Mouse (Mus musculus) embryonic facial prominence, embryonic 13.5 days (tissue): ENCODE measurements at regions not wholly inside any gene's neighbourhood (a gene's known extent, or its start where the extent isn't known, plus 50 kb on each side); places are given as distances from the start of the nearest gene placed in this dataset.

Source experiments
- ATAC-seq: fragments of 200-750 bp; cut with Nextera tagmentation; 2 replicates; pipeline ENCODE4 v1.8.0; 2017; ENCODE audit warnings: low read depth; ENCODE audit not compliant: insufficient number of reproducible peaks, insufficient read depth, low FRiP score, low TSS enrichment
- H3K27ac ChIP-seq: fragments of 300-500 bp; sonication (generic); 2 replicates; pipeline ENCODE4 v1.5.1; 2015; ENCODE audit warnings: moderate library complexity, mild to moderate bottlenecking, inconsistent platforms
- H3K27me3 ChIP-seq: fragments of 300-500 bp; sonication (generic); 2 replicates; pipeline ENCODE4 v1.6.1; 2015; ENCODE audit warnings: mild to moderate bottlenecking, inconsistent platforms
- H3K36me3 ChIP-seq: fragments of 300-500 bp; sonication (generic); 2 replicates; pipeline ENCODE4 v1.6.1; 2015; ENCODE audit warnings: mild to moderate bottlenecking, inconsistent platforms
- H3K4me1 ChIP-seq: fragments of 300-500 bp; sonication (generic); 2 replicates; pipeline ENCODE4 v1.6.1; 2015; ENCODE audit warnings: inconsistent platforms
- H3K4me2 ChIP-seq: fragments of 300-500 bp; sonication (generic); 2 replicates; pipeline ENCODE4 v1.6.1; 2015; ENCODE audit warnings: moderate library complexity, mild to moderate bottlenecking, inconsistent platforms
- H3K4me3 ChIP-seq: fragments of 300-500 bp; sonication (generic); 2 replicates; pipeline ENCODE4 v1.5.1; 2015; ENCODE audit warnings: mild to moderate bottlenecking, inconsistent platforms
- H3K9ac ChIP-seq: fragments of 300-500 bp; sonication (generic); 2 replicates; pipeline ENCODE4 v1.6.1; 2015; ENCODE audit warnings: mild to moderate bottlenecking, inconsistent platforms
- H3K9me3 ChIP-seq: fragments of 300-500 bp; sonication (generic); 2 replicates; pipeline ENCODE4 v1.6.1; 2016; ENCODE audit warnings: inconsistent platforms
- WGBS: fragments of 180-500 bp; shearing (Covaris S2); methylation state at CpG from one replicate; pipeline ENCODE4 v1.1.7; 2015; ENCODE audit warnings: mixed read lengths; 5-methylcytosine and 5-hydroxymethylcytosine counted together

DNA sequence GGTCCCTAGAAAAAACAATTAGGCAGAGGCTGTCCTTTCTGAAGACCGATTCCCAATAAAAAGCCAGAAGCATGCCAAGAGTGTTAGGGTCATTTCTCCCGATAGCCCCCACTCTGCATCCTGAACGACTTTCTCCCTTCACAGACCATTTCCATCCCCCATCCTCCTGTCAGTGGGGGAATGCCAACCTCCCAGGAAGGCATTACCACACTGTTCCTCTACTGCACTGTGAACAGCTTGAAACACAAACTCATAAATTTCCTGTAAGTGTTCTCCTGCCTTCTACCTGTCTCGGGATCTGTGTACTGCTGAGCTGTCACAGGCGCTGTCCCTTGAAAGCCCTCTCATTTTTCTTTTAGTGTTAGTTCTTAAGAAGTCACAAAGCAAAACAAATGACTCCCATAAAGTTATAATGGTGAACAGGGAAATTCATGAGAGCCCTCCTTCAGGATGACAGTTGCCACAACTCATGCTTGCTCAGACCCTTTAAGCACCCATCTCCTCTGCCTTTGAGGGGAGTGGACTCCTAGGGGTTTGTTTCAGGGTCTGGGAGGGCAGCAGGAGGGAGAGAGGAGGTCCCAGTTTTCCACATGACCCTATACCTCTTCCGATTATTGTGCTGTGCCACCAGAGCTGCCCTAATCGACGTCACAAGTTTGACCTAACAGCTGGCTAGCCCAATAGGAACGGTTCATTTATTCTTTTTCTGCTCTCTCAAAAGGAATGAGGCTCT lies 139.9 kb downstream of the Rchy1 start:
- Histone ChIP-seq H3K9me3 (no peaks in the 10 kb centered on the region), H3K27ac (no peak overlapping the region), H3K36me3 (no peaks in the 10 kb centered on the region), H3K4me1 (peaks cover 9% of the 10 kb centered on the region), H3K4me2 (no peak overlapping the region), H3K27me3 (no peaks in the 10 kb centered on the region), H3K4me3 (no peak overlapping the region), H3K9ac (no peak overlapping the region)
- WGBS = 79% methylated on average over 9 of the region's 9 CpGs
- no peak for ATAC-seq

DNA sequence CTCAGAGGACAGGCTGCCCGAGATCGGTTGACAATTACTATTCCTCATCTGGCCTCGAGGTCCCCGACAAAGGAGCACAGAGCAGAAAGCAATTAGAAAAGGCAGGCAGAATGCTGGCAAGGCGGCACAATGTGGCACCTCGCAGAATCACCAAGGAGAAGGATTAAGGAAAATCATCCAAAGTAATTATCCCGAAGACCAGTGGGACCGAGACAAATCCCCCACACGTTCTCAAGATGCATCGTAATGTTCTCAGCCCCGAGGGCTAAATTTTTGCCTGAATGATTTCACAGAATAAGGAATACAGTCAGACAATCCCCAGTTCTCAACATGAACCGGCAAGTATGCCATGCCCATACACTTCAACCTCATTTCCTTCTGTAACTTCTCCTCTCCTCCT lies 144.1 kb downstream of the Rchy1 start:
- WGBS = 39% methylated on average over 12 of the region's 12 CpGs
- no peaks in the 10 kb centered on the region for H3K27me3 ChIP-seq
- H3K4me1 ChIP-seq = peaks cover 14% of the 10 kb centered on the region
- no peak overlapping the region for H3K4me3 ChIP-seq
- ATAC-seq = no peak
- H3K9ac ChIP-seq = no peak overlapping the region
- H3K27ac ChIP-seq = peak overlapping the region; percentile 1; the same call in 1 of the 2 replicates
- no peaks in the 10 kb centered on the region for H3K9me3 ChIP-seq
- H3K4me2 ChIP-seq = peak overlapping the region; percentile 18; the same call in 1 of the 2 replicates
- no peaks in the 10 kb centered on the region for H3K36me3 ChIP-seq

DNA sequence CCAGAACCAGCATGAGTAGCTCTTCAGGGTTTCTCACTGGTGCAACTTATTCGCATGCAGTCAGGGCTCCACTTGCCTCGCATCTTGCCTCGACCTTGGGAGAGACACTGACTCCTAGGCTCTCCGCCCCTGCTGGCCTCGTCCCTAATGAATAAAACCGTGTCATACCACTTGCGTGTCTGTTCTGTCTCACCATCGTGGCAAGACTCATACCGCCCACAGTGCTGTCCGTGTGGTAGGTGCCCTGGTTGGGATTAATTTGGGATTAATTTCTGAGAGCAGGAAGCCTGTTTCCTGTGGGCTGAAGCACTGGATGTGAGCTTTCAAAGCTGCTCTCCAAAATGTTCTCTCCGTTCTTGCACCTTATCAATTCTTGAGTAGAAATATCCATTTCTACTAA lies 144.7 kb downstream of the Rchy1 start:
- Histone ChIP-seq H3K27me3 (no peaks in the 10 kb centered on the region), H3K4me3 (no peak overlapping the region), H3K36me3 (no peaks in the 10 kb centered on the region), H3K9ac (no peak overlapping the region), H3K4me1 (peaks cover 14% of the 10 kb centered on the region), H3K4me2 (no peak overlapping the region), H3K9me3 (no peaks in the 10 kb centered on the region), H3K27ac (peak overlapping the region; percentile 1; the same call in 1 of the 2 replicates)
- WGBS = 71% methylated on average over 11 of the region's 11 CpGs
- ATAC-seq = no peak

DNA sequence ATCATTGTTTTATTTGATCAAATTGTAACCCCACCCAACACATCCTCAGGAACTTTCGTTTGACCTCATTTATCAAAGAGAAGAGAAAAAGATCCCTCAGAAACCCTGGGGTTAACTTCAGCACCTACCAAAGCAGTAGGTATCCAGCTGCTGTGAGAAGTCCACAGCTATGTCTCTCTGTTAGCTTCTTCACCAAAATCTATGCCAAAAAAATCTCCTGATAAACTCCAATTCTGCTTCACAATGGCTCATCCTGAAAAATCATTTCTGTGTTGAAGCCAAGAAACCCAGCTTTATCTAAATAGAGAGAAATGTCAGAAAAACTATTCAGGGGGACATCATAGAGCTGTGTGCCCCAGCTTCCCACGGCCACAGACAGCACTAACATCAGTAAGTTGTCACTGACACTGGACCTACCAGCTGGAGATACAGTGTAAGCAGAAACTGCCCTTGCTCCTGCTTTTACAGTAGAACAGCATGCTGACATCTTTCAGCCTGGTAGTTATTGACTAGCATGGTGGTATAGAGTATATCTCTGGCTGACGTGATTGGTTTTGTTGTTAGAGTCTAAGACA lies 146.4 kb downstream of the Rchy1 start:
- ATAC-seq = no peak
- H3K4me2 ChIP-seq = no peak overlapping the region
- no peak overlapping the region for H3K4me3 ChIP-seq
- peaks cover 14% of the 10 kb centered on the region for H3K4me1 ChIP-seq
- H3K27me3 ChIP-seq = no peaks in the 10 kb centered on the region
- H3K27ac ChIP-seq = no peak overlapping the region
- no peaks in the 10 kb centered on the region for H3K9me3 ChIP-seq
- WGBS = 86% methylated on average over 3 of the region's 3 CpGs
- no peak overlapping the region for H3K9ac ChIP-seq
- H3K36me3 ChIP-seq = no peaks in the 10 kb centered on the region

DNA sequence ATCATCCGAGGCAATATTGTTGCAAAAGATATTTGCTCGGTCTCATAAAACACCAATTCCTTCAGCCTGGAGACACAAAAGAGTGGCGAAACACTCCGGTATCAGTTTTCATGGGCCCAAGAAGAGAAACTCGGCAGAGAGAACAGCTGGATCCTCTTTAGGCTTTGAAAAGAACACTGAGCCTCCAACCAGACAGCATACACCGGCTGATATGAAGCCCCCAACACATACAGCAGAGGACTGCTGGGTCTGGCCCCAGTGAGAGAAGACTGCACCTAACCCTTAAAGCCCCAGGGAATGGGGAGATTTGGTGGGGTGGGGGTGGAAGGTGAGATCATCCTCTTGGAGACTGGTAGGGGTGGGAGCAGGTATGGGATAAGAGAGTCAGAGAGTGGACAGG lies 147.9 kb downstream of the Rchy1 start:
- no peak for ATAC-seq
- no peaks in the 10 kb centered on the region for H3K27me3 ChIP-seq
- H3K27ac ChIP-seq = no peak overlapping the region
- H3K9ac ChIP-seq = no peak overlapping the region
- H3K36me3 ChIP-seq = no peaks in the 10 kb centered on the region
- 32% methylated on average over 6 of the region's 6 CpGs for WGBS
- no peak overlapping the region for H3K4me3 ChIP-seq
- H3K9me3 ChIP-seq = no peaks in the 10 kb centered on the region
- peaks cover 14% of the 10 kb centered on the region for H3K4me1 ChIP-seq
- no peak overlapping the region for H3K4me2 ChIP-seq

DNA sequence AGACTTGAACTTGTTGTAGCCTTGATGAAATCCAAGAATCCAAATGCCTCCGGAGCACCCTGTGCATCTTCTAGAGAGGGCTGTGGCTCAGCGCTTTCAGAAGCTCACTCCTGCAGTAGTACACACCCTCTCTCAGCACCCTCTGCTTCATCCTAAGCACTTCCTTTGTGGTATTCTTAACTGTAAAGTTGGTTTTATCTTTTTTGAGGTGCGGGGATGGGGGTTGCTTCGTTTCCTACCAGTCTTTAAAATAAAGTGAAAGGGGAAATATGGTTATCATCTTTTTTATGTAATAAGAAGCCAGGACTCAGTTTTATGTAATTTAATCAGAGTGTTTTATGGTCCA lies 148.5 kb downstream of the Rchy1 start:
- Histone ChIP-seq H3K27me3 (no peaks in the 10 kb centered on the region), H3K4me2 (no peak overlapping the region), H3K9ac (no peak overlapping the region), H3K4me3 (no peak overlapping the region), H3K27ac (no peak overlapping the region), H3K36me3 (no peaks in the 10 kb centered on the region), H3K9me3 (no peaks in the 10 kb centered on the region), H3K4me1 (peaks cover 14% of the 10 kb centered on the region)
- ATAC-seq = no peak
- WGBS = 53% methylated on average over 4 of the region's 4 CpGs

DNA sequence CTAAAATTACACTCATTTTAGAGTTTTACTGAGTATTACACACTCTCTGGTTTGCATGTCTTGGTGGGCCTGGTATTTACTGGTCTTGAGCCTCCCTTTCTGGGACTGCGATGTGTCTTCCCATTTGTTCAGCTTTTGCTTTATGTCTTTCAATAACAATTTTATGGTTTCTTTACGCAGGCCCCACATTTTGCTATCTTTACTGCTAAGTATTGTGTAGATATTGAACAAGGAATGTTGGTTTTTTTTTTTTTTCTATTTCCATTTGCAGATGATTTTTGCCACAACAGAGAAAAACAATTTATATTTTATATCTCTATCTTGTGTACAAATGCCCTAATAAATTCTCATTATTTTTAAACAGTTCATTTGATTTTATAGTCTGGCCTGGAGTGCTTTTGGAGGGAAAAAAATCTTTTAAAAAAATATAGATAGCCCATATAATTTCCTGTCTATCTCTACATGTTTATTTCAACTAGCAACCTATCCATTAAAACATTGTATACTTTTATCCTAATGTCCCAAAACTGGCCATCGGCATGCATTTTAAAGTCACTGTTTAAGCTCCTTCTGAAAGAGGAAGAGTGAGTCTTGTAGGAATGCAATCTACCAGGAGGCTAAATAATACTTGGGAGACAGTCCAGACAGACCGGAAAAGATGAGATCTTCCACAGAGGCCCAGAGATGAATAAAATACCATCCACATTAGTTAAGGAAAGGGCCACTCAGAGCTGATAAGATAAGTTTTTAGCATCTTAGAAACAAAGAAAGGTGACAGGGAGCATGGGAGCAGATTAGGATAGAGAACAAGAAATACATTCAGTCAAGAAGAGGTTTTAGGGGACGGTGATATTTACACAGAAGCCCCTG lies 149.1 kb downstream of the Rchy1 start:
- H3K4me2 ChIP-seq = no peak overlapping the region
- 78% methylated on average over 5 of the region's 5 CpGs for WGBS
- H3K27ac ChIP-seq = no peak overlapping the region
- no peaks in the 10 kb centered on the region for H3K36me3 ChIP-seq
- H3K9ac ChIP-seq = no peak overlapping the region
- H3K4me3 ChIP-seq = no peak overlapping the region
- no peaks in the 10 kb centered on the region for H3K9me3 ChIP-seq
- H3K4me1 ChIP-seq = peaks cover 12% of the 10 kb centered on the region
- H3K27me3 ChIP-seq = no peaks in the 10 kb centered on the region
- ATAC-seq = no peak

DNA sequence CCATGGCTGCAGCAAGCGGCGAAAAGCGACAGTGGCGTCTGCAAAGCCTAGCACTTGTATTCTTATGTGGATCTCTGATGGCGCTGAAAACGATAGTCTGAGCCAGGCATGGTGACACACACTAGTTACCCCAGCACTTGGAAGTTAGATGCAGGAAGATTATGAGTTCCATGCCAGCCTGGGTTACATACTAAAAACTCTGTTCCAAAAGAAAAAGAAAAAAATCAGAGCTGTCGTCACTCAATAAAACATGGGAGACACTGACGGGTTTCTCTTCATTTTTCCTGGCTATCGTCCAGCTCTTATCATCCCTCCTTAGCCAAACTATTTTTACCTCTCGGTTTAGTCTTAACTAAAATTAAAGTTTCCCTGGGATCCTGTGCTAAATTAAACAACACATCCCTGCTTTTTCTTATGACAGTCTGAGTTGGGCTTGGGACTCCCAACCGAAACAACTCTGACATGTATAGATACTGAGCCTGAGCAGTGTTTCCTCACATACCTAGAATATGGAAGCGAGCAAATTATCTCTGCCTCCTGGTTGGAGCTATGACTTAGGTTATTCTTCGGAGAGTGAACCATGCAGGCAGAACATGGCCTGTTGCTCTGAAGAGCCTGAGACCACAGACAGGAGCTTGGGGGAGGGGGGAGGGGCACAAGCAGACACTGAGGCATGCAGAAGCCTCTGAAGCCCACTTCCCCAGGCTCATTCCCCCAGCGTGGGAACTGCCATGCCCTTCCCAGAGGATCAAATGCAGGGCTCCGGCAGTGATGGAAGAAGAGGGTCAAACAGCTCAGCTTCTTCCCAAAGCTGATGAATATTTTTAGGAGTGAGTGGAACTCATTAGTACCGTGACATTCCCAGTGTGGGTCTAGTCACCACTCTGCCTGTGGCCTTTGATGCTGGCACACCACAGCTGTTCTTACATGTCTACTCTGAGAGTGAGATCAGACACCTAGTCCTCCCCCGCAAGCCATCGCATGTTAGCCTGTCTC lies 155.5 kb downstream of the Rchy1 start:
- Histone ChIP-seq H3K4me1 (peaks cover 12% of the 10 kb centered on the region), H3K36me3 (no peaks in the 10 kb centered on the region), H3K4me3 (no peak overlapping the region), H3K4me2 (no peak overlapping the region; the same call in 1 of the 2 replicates), H3K27ac (peak overlapping the region; percentile 69; the same call in 1 of the 2 replicates), H3K9ac (no peak overlapping the region), H3K9me3 (no peaks in the 10 kb centered on the region), H3K27me3 (no peaks in the 10 kb centered on the region)
- 52% methylated on average over 18 of the region's 18 CpGs for WGBS
- ATAC-seq = peak; percentile 48; the same call in 1 of the 2 replicates

DNA sequence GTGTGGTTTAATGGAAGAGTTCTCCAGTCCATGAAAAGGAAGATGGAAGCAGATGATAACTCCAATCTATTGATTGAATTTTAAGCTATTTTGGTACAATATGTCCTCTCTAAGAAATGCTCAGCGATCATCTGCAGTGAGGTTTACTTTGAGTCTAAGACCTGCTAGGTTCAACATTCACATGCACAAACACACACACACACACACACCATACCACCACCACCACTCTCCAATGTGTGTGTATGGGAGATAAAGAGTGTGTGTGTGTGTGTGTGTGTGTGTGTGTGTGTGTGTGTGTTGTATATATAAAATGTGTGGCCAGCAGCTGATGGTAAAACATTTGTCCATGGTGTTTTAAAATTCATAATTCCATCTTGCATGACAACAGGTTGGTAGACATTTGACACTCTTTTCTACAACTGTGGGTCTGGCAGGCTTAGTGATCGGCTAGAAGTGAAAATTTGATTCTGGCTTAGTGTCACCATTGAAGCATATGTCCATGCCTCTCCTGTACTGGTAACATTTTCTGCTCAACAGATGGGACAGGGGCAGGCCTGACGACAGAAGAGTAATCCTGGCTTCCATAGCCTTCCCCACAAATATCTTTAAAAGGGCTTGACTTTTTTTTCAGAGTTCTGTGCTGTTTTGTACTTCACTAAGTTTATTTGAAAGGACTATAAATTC lies 161.4 kb downstream of the Rchy1 start:
- Histone ChIP-seq H3K4me2 (no peak overlapping the region), H3K4me3 (no peak overlapping the region), H3K36me3 (no peaks in the 10 kb centered on the region), H3K9ac (no peak overlapping the region), H3K4me1 (no peaks in the 10 kb centered on the region), H3K27me3 (no peaks in the 10 kb centered on the region), H3K9me3 (no peaks in the 10 kb centered on the region), H3K27ac (no peak overlapping the region)
- no peak for ATAC-seq
- WGBS = 83% methylated on average over 3 of the region's 3 CpGs

DNA sequence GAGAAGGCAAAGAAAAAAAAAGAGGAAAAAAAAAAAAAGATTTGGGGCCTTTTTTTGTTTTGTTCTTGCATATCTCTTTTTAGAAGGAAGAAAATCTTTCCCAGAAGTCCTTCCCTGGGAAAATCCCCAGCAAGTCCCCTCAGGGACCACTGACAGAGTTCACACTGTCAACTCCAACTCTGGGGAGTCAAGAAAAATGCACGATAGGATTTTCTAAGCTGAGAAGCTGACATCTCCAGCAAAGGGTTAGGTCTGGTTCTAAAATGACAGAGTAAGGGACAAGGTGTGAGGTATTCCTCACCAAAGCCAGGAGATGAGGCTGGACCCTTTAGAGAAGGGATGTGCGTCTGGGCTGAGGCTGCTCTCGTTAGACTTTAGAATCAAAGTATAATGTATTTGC lies 165.5 kb downstream of the Rchy1 start:
- no peaks in the 10 kb centered on the region for H3K36me3 ChIP-seq
- no peak overlapping the region for H3K27ac ChIP-seq
- H3K4me1 ChIP-seq = no peaks in the 10 kb centered on the region
- H3K4me2 ChIP-seq = no peak overlapping the region
- no peaks in the 10 kb centered on the region for H3K9me3 ChIP-seq
- no peak for ATAC-seq
- no peaks in the 10 kb centered on the region for H3K27me3 ChIP-seq
- H3K4me3 ChIP-seq = no peak overlapping the region
- 76% methylated on average over 3 of the region's 3 CpGs for WGBS
- no peak overlapping the region for H3K9ac ChIP-seq
